Mouse (Mus musculus): Measurements from ENCODE around the gene Capza1. TPM values are rescaled to one million over a fixed set of nuclear protein-coding genes. Genes with fewer than 3 reads are reported as not detected.

Gene Capza1
- polyA plus RNA-seq, 1 experiment from 2014 or later: 209 TPM

GRCm38 (mm10) chr3:104781471-104781903 lies 82.8 kb downstream of the Capza1 start, which contains the start of gene Fam19a3:
Fam19a3 (minus strand) TSS chr3:104781840.
- Histone ChIP-seq H3K27ac (ENCODE audit: low read length) (no peak within 1 kb of the TSS), H3K4me1 (ENCODE audit: insufficient read depth, low read length) (peaks cover 23% of the 10 kb centered on the region), H3K4me3 (ENCODE audit: low read length) (peak within 1 kb of the TSS; percentile 56), H3K4me2 (replicated peaks; ENCODE audit: low read depth, low read length) (peak within 1 kb of the TSS; percentile 97), H3K36me3 (ENCODE audit: insufficient read depth, low read length) (no peaks in the 10 kb centered on the region), H3K27me3 (ENCODE audit: insufficient read depth, low read length) (peaks cover 41% of the 10 kb centered on the region), H3K9ac (replicated peaks; ENCODE audit: low read length) (peak within 1 kb of the TSS; percentile 60), H3K9me3 (ENCODE audit: low read length) (no peaks in the 10 kb centered on the region)
- ATAC-seq (ENCODE audit: low FRiP score, low TSS enrichment): peak; percentile 35
- WGBS: under 1% methylated on average over 26 of the region's 26 CpGs

GRCm38 (mm10) chr3:104780561-104781420 lies 83.5 kb downstream of the Capza1 start, which contains the start of gene Ppm1j:
Ppm1j (plus strand) TSS chr3:104781056.
- Histone ChIP-seq H3K9me3 (ENCODE audit: low read length) (no peaks in the 10 kb centered on the region), H3K4me1 (ENCODE audit: insufficient read depth, low read length) (peaks cover 23% of the 10 kb centered on the region), H3K4me3 (ENCODE audit: low read length) (peak within 1 kb of the TSS; percentile 56), H3K27me3 (ENCODE audit: insufficient read depth, low read length) (peaks cover 47% of the 10 kb centered on the region), H3K4me2 (replicated peaks; ENCODE audit: low read depth, low read length) (peak within 1 kb of the TSS; percentile 97), H3K27ac (ENCODE audit: low read length) (no peak within 1 kb of the TSS), H3K9ac (replicated peaks; ENCODE audit: low read length) (peak within 1 kb of the TSS; percentile 60), H3K36me3 (ENCODE audit: insufficient read depth, low read length) (no peaks in the 10 kb centered on the region)
- under 1% methylated on average over 54 of the region's 56 CpGs for WGBS
- ATAC-seq (ENCODE audit: low FRiP score, low TSS enrichment): peak; percentile 77

GRCm38 (mm10) chr3:104779949-104780348 lies 84.4 kb downstream of the Capza1 start:
- no peak overlapping the region for H3K4me2 ChIP-seq (replicated peaks; ENCODE audit: low read depth, low read length)
- WGBS: 3% methylated on average over 7 of the region's 7 CpGs
- H3K9me3 ChIP-seq (ENCODE audit: low read length): no peaks in the 10 kb centered on the region
- H3K9ac ChIP-seq (replicated peaks; ENCODE audit: low read length): no peak overlapping the region
- no peak overlapping the region for H3K27ac ChIP-seq (ENCODE audit: low read length)
- peaks cover 47% of the 10 kb centered on the region for H3K27me3 ChIP-seq (ENCODE audit: insufficient read depth, low read length)
- H3K4me3 ChIP-seq (ENCODE audit: low read length): no peak overlapping the region
- peaks cover 23% of the 10 kb centered on the region for H3K4me1 ChIP-seq (ENCODE audit: insufficient read depth, low read length)
- ATAC-seq (ENCODE audit: low FRiP score, low TSS enrichment): no peak
- no peaks in the 10 kb centered on the region for H3K36me3 ChIP-seq (ENCODE audit: insufficient read depth, low read length)

- Histone ChIP-seq H3K27ac (ENCODE audit: low read length) (no peak overlapping the region), H3K36me3 (ENCODE audit: insufficient read depth, low read length) (no peaks in the 10 kb centered on the region), H3K4me3 (ENCODE audit: low read length) (peak overlapping the region; percentile 38), H3K4me2 (replicated peaks; ENCODE audit: low read depth, low read length) (peak overlapping the region; percentile 52), H3K9ac (replicated peaks; ENCODE audit: low read length) (no peak overlapping the region; the same call in 1 of the 2 replicates), H3K27me3 (ENCODE audit: insufficient read depth, low read length) (peaks cover 37% of the 10 kb centered on the region), H3K4me1 (ENCODE audit: insufficient read depth, low read length) (peaks cover 19% of the 10 kb centered on the region), H3K9me3 (ENCODE audit: low read length) (no peaks in the 10 kb centered on the region)
- 2% methylated on average over 20 of the region's 20 CpGs for WGBS
- no peak for ATAC-seq (ENCODE audit: low FRiP score, low TSS enrichment)
Observed at GRCm38 (mm10) chr3:104777342-104777741, 87.0 kb downstream of the Capza1 start.

GRCm38 (mm10) chr3:104773301-104773700 lies 91.0 kb downstream of the Capza1 start:
- Histone ChIP-seq H3K27ac (ENCODE audit: low read length) (no peak overlapping the region), H3K9ac (replicated peaks; ENCODE audit: low read length) (no peak overlapping the region), H3K4me1 (ENCODE audit: insufficient read depth, low read length) (0 out of 2 replicates have a peak, but pooled peaks cover 3% of the 10 kb centered on the region), H3K4me2 (replicated peaks; ENCODE audit: low read depth, low read length) (no peak overlapping the region), H3K36me3 (ENCODE audit: insufficient read depth, low read length) (no peaks in the 10 kb centered on the region), H3K27me3 (ENCODE audit: insufficient read depth, low read length) (peaks cover 22% of the 10 kb centered on the region), H3K9me3 (ENCODE audit: low read length) (no peaks in the 10 kb centered on the region), H3K4me3 (ENCODE audit: low read length) (no peak overlapping the region)
- ATAC-seq (ENCODE audit: low FRiP score, low TSS enrichment): no peak
- 57% methylated on average over 7 of the region's 7 CpGs for WGBS

Other genes starting within 250 kb of the Capza1 start
- gene Slc16a1, start 225.8 kb downstream of the Capza1 start, polyA plus RNA-seq (2015; fragmentation: Nextera tagmentation; extraction: Ambion mirVana): 44.0 and 48.7 TPM in 2 replicates
- 7.0 and 8.9 TPM in 2 replicates for gene Ppm1j, start 83.4 kb downstream of the Capza1 start, polyA plus RNA-seq (2015; fragmentation: Nextera tagmentation; extraction: Ambion mirVana)
- gene Fam19a3, start 82.7 kb downstream of the Capza1 start, polyA plus RNA-seq (2015; fragmentation: Nextera tagmentation; extraction: Ambion mirVana): 0.18 and 0.20 TPM in 2 replicates
- gene Rhoc, start 76.1 kb downstream of the Capza1 start, polyA plus RNA-seq (2015; fragmentation: Nextera tagmentation; extraction: Ambion mirVana): 136 and 146 TPM in 2 replicates
- 60.4 and 61.5 TPM in 2 replicates for gene Mov10, start 45.9 kb downstream of the Capza1 start, polyA plus RNA-seq (2015; fragmentation: Nextera tagmentation; extraction: Ambion mirVana)
- gene St7l, start 500 bp downstream of the Capza1 start, polyA plus RNA-seq (2015; fragmentation: Nextera tagmentation; extraction: Ambion mirVana): 36.0 and 39.9 TPM in 2 replicates
- 0.54 and 0.80 TPM in 2 replicates for gene Wnt2b, start 97.4 kb upstream of the Capza1 start, polyA plus RNA-seq (2015; fragmentation: Nextera tagmentation; extraction: Ambion mirVana)
- 28.6 and 29.3 TPM in 2 replicates for gene Cttnbp2nl, start 188.6 kb upstream of the Capza1 start, polyA plus RNA-seq (2015; fragmentation: Nextera tagmentation; extraction: Ambion mirVana)
- gene 4930564D02Rik, start 202.3 kb upstream of the Capza1 start, polyA plus RNA-seq (2015; fragmentation: Nextera tagmentation; extraction: Ambion mirVana): not detected in 2 replicates

Data from kidney, embryonic 16.5 days (tissue).